Mouse (Mus musculus): ENCODE results near the gene Sertad3. TPM values are rescaled to one million over a fixed set of nuclear protein-coding genes. Genes with fewer than 3 reads are reported as not detected.
A peak's percentile ranks its signal among the peaks of the same experiment; 100 is the strongest.

Gene Sertad3
- polyA plus RNA-seq, 1 experiment from 2014 or later = 23.0 TPM

GRCm38 (mm10) chr7:27474490-27474954 is 954 bp downstream of the Sertad3 start:
- peak; percentile 93 for ATAC-seq (replicated peaks; ENCODE audit: low FRiP score)

GRCm38 (mm10) chr7:27475596-27475995 is 2.0 kb downstream of the Sertad3 start:
- H3K9ac ChIP-seq (ENCODE audit: low read length) = no peak overlapping the region
- peaks cover 9% of the 10 kb centered on the region; the same call in 1 of the 2 replicates for H3K36me3 ChIP-seq (ENCODE audit: control insufficient read depth, insufficient read depth, low read length)
- H3K4me2 ChIP-seq (ENCODE audit: low read depth, low read length, severe bottlenecking) = no peak overlapping the region
- ATAC-seq (replicated peaks; ENCODE audit: low FRiP score) (no peak), DNase-seq (ENCODE audit: low spot score) (no peak)
- H3K27ac ChIP-seq (ENCODE audit: low read depth, low read length) = no peak overlapping the region
- WGBS = 95% methylated on average over 2 of the region's 2 CpGs
- H3K4me1 ChIP-seq (replicated peaks; ENCODE audit: control insufficient read depth, insufficient read depth, low read length) = no peaks in the 10 kb centered on the region
- no peaks in the 10 kb centered on the region for H3K27me3 ChIP-seq (ENCODE audit: control insufficient read depth, insufficient read depth, low read length)
- no peaks in the 10 kb centered on the region for H3K9me3 ChIP-seq (ENCODE audit: control insufficient read depth, low read length)
- no peak overlapping the region for H3K4me3 ChIP-seq (ENCODE audit: low read depth, low read length)

More at GRCm38 (mm10) chr7:27474490-27474954, 954 bp downstream of the Sertad3 start:
- peaks cover 9% of the 10 kb centered on the region; the same call in 1 of the 2 replicates for H3K36me3 ChIP-seq (ENCODE audit: control insufficient read depth, insufficient read depth, low read length)
- no peaks in the 10 kb centered on the region for H3K9me3 ChIP-seq (ENCODE audit: control insufficient read depth, low read length)
- peak overlapping the region; percentile 76 for H3K4me3 ChIP-seq (ENCODE audit: low read depth, low read length)
- no peaks in the 10 kb centered on the region for H3K4me1 ChIP-seq (replicated peaks; ENCODE audit: control insufficient read depth, insufficient read depth, low read length)
- peak overlapping the region; percentile 84; the same call in 1 of the 2 replicates for H3K27ac ChIP-seq (ENCODE audit: low read depth, low read length)
- peak overlapping the region; percentile 70 for H3K4me2 ChIP-seq (ENCODE audit: low read depth, low read length, severe bottlenecking)
- H3K9ac ChIP-seq (ENCODE audit: low read length) = peak overlapping the region; percentile 69
- peak; percentile 98 for DNase-seq (ENCODE audit: low spot score)
- H3K27me3 ChIP-seq (ENCODE audit: control insufficient read depth, insufficient read depth, low read length) = no peaks in the 10 kb centered on the region
- under 1% methylated on average over 18 of the region's 23 CpGs for WGBS

GRCm38 (mm10) chr7:27476098-27476635 is 2.6 kb downstream of the Sertad3 start:
- H3K4me1 ChIP-seq (replicated peaks; ENCODE audit: control insufficient read depth, insufficient read depth, low read length) = no peaks in the 10 kb centered on the region
- no peaks in the 10 kb centered on the region for H3K27me3 ChIP-seq (ENCODE audit: control insufficient read depth, insufficient read depth, low read length)
- H3K9me3 ChIP-seq (ENCODE audit: control insufficient read depth, low read length) = no peaks in the 10 kb centered on the region
- ATAC-seq (replicated peaks; ENCODE audit: low FRiP score) = no peak
- no peak overlapping the region for H3K4me3 ChIP-seq (ENCODE audit: low read depth, low read length)
- H3K36me3 ChIP-seq (ENCODE audit: control insufficient read depth, insufficient read depth, low read length) = peaks cover 9% of the 10 kb centered on the region; the same call in 1 of the 2 replicates
- no peak for DNase-seq (ENCODE audit: low spot score)
- no peak overlapping the region for H3K4me2 ChIP-seq (ENCODE audit: low read depth, low read length, severe bottlenecking)
- H3K27ac ChIP-seq (ENCODE audit: low read depth, low read length) = no peak overlapping the region
- no peak overlapping the region for H3K9ac ChIP-seq (ENCODE audit: low read length)
- WGBS = 94% methylated on average over 14 of the region's 14 CpGs

- no peak for ATAC-seq (replicated peaks; ENCODE audit: low FRiP score)
- Histone ChIP-seq H3K4me1 (replicated peaks; ENCODE audit: control insufficient read depth, insufficient read depth, low read length) (peaks cover 5% of the 10 kb centered on the region; the same call in 1 of the 2 replicates), H3K4me3 (ENCODE audit: low read depth, low read length) (no peak overlapping the region), H3K36me3 (ENCODE audit: control insufficient read depth, insufficient read depth, low read length) (peaks cover 9% of the 10 kb centered on the region; the same call in 1 of the 2 replicates), H3K27me3 (ENCODE audit: control insufficient read depth, insufficient read depth, low read length) (no peaks in the 10 kb centered on the region), H3K9me3 (ENCODE audit: control insufficient read depth, low read length) (no peaks in the 10 kb centered on the region), H3K9ac (ENCODE audit: low read length) (no peak overlapping the region), H3K4me2 (ENCODE audit: low read depth, low read length, severe bottlenecking) (no peak overlapping the region), H3K27ac (ENCODE audit: low read depth, low read length) (no peak overlapping the region)
- peak; percentile 31 for DNase-seq (ENCODE audit: low spot score)
- 84% methylated on average over 7 of the region's 7 CpGs for WGBS
These were observed 5.0 kb downstream of the Sertad3 start for GRCm38 (mm10) chr7:27478561-27478960.

GRCm38 (mm10) chr7:27479750-27480149 is 6.2 kb downstream of the Sertad3 start:
- H3K9ac ChIP-seq (ENCODE audit: low read length) = no peak overlapping the region
- ATAC-seq (replicated peaks; ENCODE audit: low FRiP score) (no peak), DNase-seq (ENCODE audit: low spot score) (no peak)
- peaks cover 5% of the 10 kb centered on the region; the same call in 1 of the 2 replicates for H3K4me1 ChIP-seq (replicated peaks; ENCODE audit: control insufficient read depth, insufficient read depth, low read length)
- H3K4me3 ChIP-seq (ENCODE audit: low read depth, low read length) = no peak overlapping the region
- WGBS = 76% methylated on average over 1 of the region's 1 CpGs
- no peak overlapping the region for H3K27ac ChIP-seq (ENCODE audit: low read depth, low read length)
- no peak overlapping the region for H3K4me2 ChIP-seq (ENCODE audit: low read depth, low read length, severe bottlenecking)
- no peaks in the 10 kb centered on the region for H3K27me3 ChIP-seq (ENCODE audit: control insufficient read depth, insufficient read depth, low read length)
- H3K9me3 ChIP-seq (ENCODE audit: control insufficient read depth, low read length) = no peaks in the 10 kb centered on the region
- peaks cover 9% of the 10 kb centered on the region; the same call in 1 of the 2 replicates for H3K36me3 ChIP-seq (ENCODE audit: control insufficient read depth, insufficient read depth, low read length)

- Histone ChIP-seq H3K4me3 (ENCODE audit: low read depth, low read length) (no peak overlapping the region), H3K4me2 (ENCODE audit: low read depth, low read length, severe bottlenecking) (no peak overlapping the region), H3K27ac (ENCODE audit: low read depth, low read length) (no peak overlapping the region), H3K9ac (ENCODE audit: low read length) (no peak overlapping the region), H3K4me1 (replicated peaks; ENCODE audit: control insufficient read depth, insufficient read depth, low read length) (peaks cover 5% of the 10 kb centered on the region; the same call in 1 of the 2 replicates), H3K9me3 (ENCODE audit: control insufficient read depth, low read length) (no peaks in the 10 kb centered on the region), H3K27me3 (ENCODE audit: control insufficient read depth, insufficient read depth, low read length) (no peaks in the 10 kb centered on the region), H3K36me3 (ENCODE audit: control insufficient read depth, insufficient read depth, low read length) (peaks cover 9% of the 10 kb centered on the region; the same call in 1 of the 2 replicates)
- no peak for ATAC-seq (replicated peaks; ENCODE audit: low FRiP score)
- 76% methylated on average over 3 of the region's 3 CpGs for WGBS
- DNase-seq (ENCODE audit: low spot score) = no peak
These were observed 6.9 kb downstream of the Sertad3 start for GRCm38 (mm10) chr7:27480506-27480905.

GRCm38 (mm10) chr7:27480927-27481626 is 7.5 kb downstream of the Sertad3 start:
- H3K27ac ChIP-seq (ENCODE audit: low read depth, low read length) = no peak overlapping the region
- ATAC-seq (replicated peaks; ENCODE audit: low FRiP score) = no peak
- peaks cover 9% of the 10 kb centered on the region; the same call in 1 of the 2 replicates for H3K36me3 ChIP-seq (ENCODE audit: control insufficient read depth, insufficient read depth, low read length)
- WGBS = 10% methylated on average over 11 of the region's 11 CpGs
- H3K9ac ChIP-seq (ENCODE audit: low read length) = peak overlapping the region; percentile 59
- peak overlapping the region; percentile 59 for H3K4me2 ChIP-seq (ENCODE audit: low read depth, low read length, severe bottlenecking)
- no peak for DNase-seq (ENCODE audit: low spot score)
- H3K4me1 ChIP-seq (replicated peaks; ENCODE audit: control insufficient read depth, insufficient read depth, low read length) = peaks cover 5% of the 10 kb centered on the region; the same call in 1 of the 2 replicates
- H3K4me3 ChIP-seq (ENCODE audit: low read depth, low read length) = peak overlapping the region; percentile 24
- no peaks in the 10 kb centered on the region for H3K27me3 ChIP-seq (ENCODE audit: control insufficient read depth, insufficient read depth, low read length)
- H3K9me3 ChIP-seq (ENCODE audit: control insufficient read depth, low read length) = no peaks in the 10 kb centered on the region

GRCm38 (mm10) chr7:27481627-27481969 is 8.0 kb downstream of the Sertad3 start:
- Histone ChIP-seq H3K36me3 (ENCODE audit: control insufficient read depth, insufficient read depth, low read length) (peaks cover 4% of the 10 kb centered on the region; the same call in 1 of the 2 replicates), H3K27ac (ENCODE audit: low read depth, low read length) (0 out of 2 replicates have a peak overlapping the region, but pooled peaks have one; percentile 18), H3K4me1 (replicated peaks; ENCODE audit: control insufficient read depth, insufficient read depth, low read length) (peaks cover 5% of the 10 kb centered on the region; the same call in 1 of the 2 replicates), H3K27me3 (ENCODE audit: control insufficient read depth, insufficient read depth, low read length) (no peaks in the 10 kb centered on the region), H3K9ac (ENCODE audit: low read length) (peak overlapping the region; percentile 59), H3K4me2 (ENCODE audit: low read depth, low read length, severe bottlenecking) (peak overlapping the region; percentile 59), H3K4me3 (ENCODE audit: low read depth, low read length) (peak overlapping the region; percentile 24), H3K9me3 (ENCODE audit: control insufficient read depth, low read length) (no peaks in the 10 kb centered on the region)
- DNase-seq (ENCODE audit: low spot score) = peak; percentile 85
- 0% methylated on average over 6 of the region's 12 CpGs for WGBS
- ATAC-seq (replicated peaks; ENCODE audit: low FRiP score) = peak; percentile 80
